Mouse (Mus musculus) CD4-positive helper T cell, adult 2 months (primary cell): ENCODE data around the gene Sgsm1.
"Not testable (repeated sequence)": the region's sequence is repeated elsewhere in the genome, so short reads cannot be mapped to it uniquely, and the experiment has no call there.

Experiments
- DNase-seq: peaks from one replicate; pipeline ENCODE4 v3.0.0-alpha.2; 2012; ENCODE audit warnings: low read depth, missing footprints, low spot score

The Sgsm1 gene

GRCm38 (mm10) chr5:113310377-113311003 is at the start of gene Sgsm1:
Gene Sgsm1 (minus strand): TSS chr5:113310786.
- DNase-seq = peak; percentile 27

- DNase-seq = no peak
Observed at GRCm38 (mm10) chr5:113358833-113359232, 48.2 kb upstream of the Sgsm1 start.

GRCm38 (mm10) chr5:113357656-113358055 is 47.1 kb upstream of the Sgsm1 start:
- no peak for DNase-seq

GRCm38 (mm10) chr5:113357186-113357585 is 46.6 kb upstream of the Sgsm1 start, which contains the start of gene Aym1:
Gene Aym1 (plus strand): TSS chr5:113357294.
- DNase-seq = no peak

- no peak for DNase-seq
Observed at GRCm38 (mm10) chr5:113354311-113354710, 43.7 kb upstream of the Sgsm1 start.

- DNase-seq = no peak
Observed at GRCm38 (mm10) chr5:113352636-113353035, 42.0 kb upstream of the Sgsm1 start.

- no peak for DNase-seq
Observed at GRCm38 (mm10) chr5:113351768-113352167, 41.2 kb upstream of the Sgsm1 start.

GRCm38 (mm10) chr5:113349810-113350209 is 39.2 kb upstream of the Sgsm1 start:
- DNase-seq = no peak

- no peak for DNase-seq
Observed at GRCm38 (mm10) chr5:113349226-113349625, 38.6 kb upstream of the Sgsm1 start.

- DNase-seq = no peak
Observed at GRCm38 (mm10) chr5:113348597-113348996, 38.0 kb upstream of the Sgsm1 start.

GRCm38 (mm10) chr5:113347593-113347992 is 37.0 kb upstream of the Sgsm1 start:
- DNase-seq = no peak

- not testable (repeated sequence) for DNase-seq
Observed at GRCm38 (mm10) chr5:113346651-113347050, 36.1 kb upstream of the Sgsm1 start.

- DNase-seq = no peak
Observed at GRCm38 (mm10) chr5:113345781-113346180, 35.2 kb upstream of the Sgsm1 start.

GRCm38 (mm10) chr5:113344635-113345386 is 34.2 kb upstream of the Sgsm1 start:
- no peak for DNase-seq

GRCm38 (mm10) chr5:113336281-113336680 is 25.7 kb upstream of the Sgsm1 start:
- DNase-seq = no peak

- DNase-seq = no peak
Observed at GRCm38 (mm10) chr5:113335732-113336131, 25.1 kb upstream of the Sgsm1 start.

GRCm38 (mm10) chr5:113334621-113335530 is 24.3 kb upstream of the Sgsm1 start:
- DNase-seq = no peak

GRCm38 (mm10) chr5:113332899-113333298 is 22.3 kb upstream of the Sgsm1 start:
- no peak for DNase-seq

GRCm38 (mm10) chr5:113332239-113332638 is 21.7 kb upstream of the Sgsm1 start:
- no peak for DNase-seq

GRCm38 (mm10) chr5:113330202-113330601 is 19.6 kb upstream of the Sgsm1 start:
- DNase-seq = no peak

GRCm38 (mm10) chr5:113329463-113329862 is 18.9 kb upstream of the Sgsm1 start:
- DNase-seq = no peak
